Mouse (Mus musculus): Measurements from ENCODE around the gene Prkd1. TPM values are rescaled to one million over a fixed set of nuclear protein-coding genes. Genes with fewer than 3 reads are reported as not detected.

Prkd1 gene
- polyA plus RNA-seq, 1 experiment from 2014 or later = 6.3 TPM

DNA sequence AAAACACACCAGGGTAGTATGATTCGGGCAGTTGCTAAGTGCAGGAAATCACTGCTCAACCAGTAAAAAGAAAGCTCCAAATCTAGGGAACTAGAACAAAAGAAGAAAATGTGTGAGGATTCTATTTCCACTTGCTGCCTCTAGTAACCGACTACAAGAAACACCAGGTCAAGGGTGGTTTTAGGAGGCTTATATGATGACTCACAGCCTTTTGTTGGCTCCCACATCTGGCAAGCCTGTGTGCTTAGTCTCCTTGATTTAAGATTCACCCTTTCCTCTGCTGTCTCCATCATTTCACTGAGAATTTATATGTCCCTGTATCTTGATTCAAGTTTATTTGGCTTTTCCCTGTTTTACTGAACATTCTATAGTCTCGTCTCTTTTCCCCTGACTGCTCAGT, 339.6 kb downstream of the Prkd1 start:
- no peaks in the 10 kb centered on the region for H3K9me3 ChIP-seq
- H3K36me3 ChIP-seq = no peaks in the 10 kb centered on the region
- no peaks in the 10 kb centered on the region for H3K4me1 ChIP-seq
- WGBS = 76% methylated on average over 3 of the region's 3 CpGs
- H3K9ac ChIP-seq = no peak overlapping the region
- H3K27me3 ChIP-seq = no peaks in the 10 kb centered on the region
- no peak overlapping the region for H3K4me3 ChIP-seq
- no peak overlapping the region for H3K4me2 ChIP-seq
- ATAC-seq (ENCODE audit: insufficient number of reproducible peaks, insufficient read depth, low FRiP score, low TSS enrichment, low read depth) = no peak
- no peak overlapping the region for H3K27ac ChIP-seq

- Histone ChIP-seq H3K36me3 (no peaks in the 10 kb centered on the region), H3K9me3 (no peaks in the 10 kb centered on the region), H3K27me3 (no peaks in the 10 kb centered on the region), H3K4me1 (no peaks in the 10 kb centered on the region), H3K4me2 (no peak overlapping the region), H3K4me3 (no peak overlapping the region), H3K9ac (no peak overlapping the region), H3K27ac (no peak overlapping the region)
- 41% methylated on average over 1 of the region's 1 CpGs for WGBS
- no peak for ATAC-seq (ENCODE audit: insufficient number of reproducible peaks, insufficient read depth, low FRiP score, low TSS enrichment, low read depth)
Measured at GRCm38 (mm10) chr12:50301334-50301733, 347.6 kb downstream of the Prkd1 start.

DNA sequence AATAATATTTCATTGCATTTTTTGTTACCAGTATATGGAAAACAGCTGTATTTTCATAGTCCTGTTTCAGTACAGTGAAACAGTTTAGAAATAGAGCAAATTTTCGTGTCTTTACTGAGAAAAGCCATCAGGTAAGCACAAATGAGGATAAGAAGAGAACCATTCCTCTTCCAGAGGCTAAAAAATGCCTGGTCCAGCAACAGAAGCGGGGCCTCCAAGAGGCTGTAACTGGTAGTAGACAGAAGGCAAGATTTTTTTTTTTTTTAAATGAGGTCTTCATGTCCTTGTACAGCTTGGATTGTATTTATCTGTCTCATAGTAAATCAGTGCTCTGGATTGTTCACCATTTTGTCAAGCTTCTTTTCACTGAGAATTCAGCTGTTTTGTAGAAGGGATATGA, 352.8 kb downstream of the Prkd1 start:
- Histone ChIP-seq H3K36me3 (no peaks in the 10 kb centered on the region), H3K9ac (no peak overlapping the region), H3K4me2 (no peak overlapping the region), H3K4me1 (no peaks in the 10 kb centered on the region), H3K4me3 (no peak overlapping the region), H3K9me3 (no peaks in the 10 kb centered on the region), H3K27ac (no peak overlapping the region), H3K27me3 (no peaks in the 10 kb centered on the region)
- no peak for ATAC-seq (ENCODE audit: insufficient number of reproducible peaks, insufficient read depth, low FRiP score, low TSS enrichment, low read depth)
- WGBS = 68% methylated on average over 2 of the region's 2 CpGs

GRCm38 (mm10) chr12:50295549-50295948, 353.3 kb downstream of the Prkd1 start:
- Histone ChIP-seq H3K27me3 (no peaks in the 10 kb centered on the region), H3K9ac (no peak overlapping the region), H3K9me3 (no peaks in the 10 kb centered on the region), H3K4me1 (no peaks in the 10 kb centered on the region), H3K4me2 (no peak overlapping the region), H3K4me3 (no peak overlapping the region), H3K27ac (no peak overlapping the region), H3K36me3 (no peaks in the 10 kb centered on the region)
- no peak for ATAC-seq (ENCODE audit: insufficient number of reproducible peaks, insufficient read depth, low FRiP score, low TSS enrichment, low read depth)
- WGBS = 45% methylated on average over 2 of the region's 2 CpGs

GRCm38 (mm10) chr12:50292834-50293233, 356.1 kb downstream of the Prkd1 start:
- H3K4me2 ChIP-seq = no peak overlapping the region
- no peaks in the 10 kb centered on the region for H3K9me3 ChIP-seq
- no peak for ATAC-seq (ENCODE audit: insufficient number of reproducible peaks, insufficient read depth, low FRiP score, low TSS enrichment, low read depth)
- H3K9ac ChIP-seq = no peak overlapping the region
- no peak overlapping the region for H3K27ac ChIP-seq
- WGBS = 72% methylated on average over 3 of the region's 3 CpGs
- no peaks in the 10 kb centered on the region for H3K27me3 ChIP-seq
- H3K4me1 ChIP-seq = no peaks in the 10 kb centered on the region
- no peaks in the 10 kb centered on the region for H3K36me3 ChIP-seq
- no peak overlapping the region for H3K4me3 ChIP-seq

Data from embryonic facial prominence, embryonic 13.5 days (tissue).